Mouse (Mus musculus) CH12.LX (cell line): Measurements from ENCODE around the gene Col4a2. TPM values are rescaled to one million over a fixed set of nuclear protein-coding genes. Genes with fewer than 3 reads are reported as not detected.

Source experiments
- DNase-seq: peaks from one replicate; pipeline ENCODE4 v3.0.0-alpha.2; 2013; ENCODE audit errors: extremely low read depth
- H3K27ac ChIP-seq: 2 replicates; pipeline ENCODE4 v1.5.1; 2012; ENCODE audit warnings: low read depth, mild to moderate bottlenecking, control low read depth, moderate library complexity; ENCODE audit not compliant: insufficient read depth
- H3K27me3 ChIP-seq: replicated peaks from 2 replicates; pipeline ENCODE3; 2012; ENCODE audit warnings: inconsistent platforms
- H3K36me3 ChIP-seq, 2 experiments: replicated peaks in 1 of 2; 2 replicates each; pipeline versions ENCODE3 to v1.6.1; 2012; ENCODE audit warnings: inconsistent platforms in 1 of 2, low read length in 1 of 2, mild to moderate bottlenecking in 1 of 2, mixed read lengths in 1 of 2, moderate library complexity in 1 of 2; ENCODE audit not compliant: control insufficient read depth in 1 of 2, insufficient read depth in 1 of 2
- H3K4me1 ChIP-seq, 2 experiments: 2 replicates each; pipeline ENCODE4 v1.6.1; 2012; ENCODE audit warnings: inconsistent platforms in 1 of 2, moderate library complexity in 1 of 2; ENCODE audit not compliant: insufficient read depth in 2 of 2, control insufficient read depth in 1 of 2
- H3K4me2 ChIP-seq: 2 replicates; pipeline ENCODE4 v1.6.1; 2012; ENCODE audit warnings: low read depth, mild to moderate bottlenecking, control low read depth; ENCODE audit not compliant: poor library complexity, insufficient read depth, severe bottlenecking
- H3K4me3 ChIP-seq, 3 experiments: fragments of 150-350 bp in 1 of 3; sonication (generic) in 1 of 3; replicated peaks in 1 of 3; 2 replicates each; pipeline versions ENCODE3 to v1.5.1; 2011 to 2012; ENCODE audit warnings: low read depth in 2 of 3, low read length in 2 of 3, mild to moderate bottlenecking in 2 of 3, moderate library complexity in 2 of 3, control low read depth in 1 of 3, improper control_type of control experiment in 1 of 3, inconsistent platforms in 1 of 3, mixed read lengths in 1 of 3; ENCODE audit not compliant: poor library complexity in 1 of 3
- H3K79me2 ChIP-seq: replicated peaks from 2 replicates; pipeline ENCODE4 v1.6.1; 2012; ENCODE audit warnings: mild to moderate bottlenecking, moderate library complexity; ENCODE audit not compliant: control insufficient read depth, poor library complexity, insufficient read depth, severe bottlenecking; ENCODE audit errors: extremely low read depth
- H3K9ac ChIP-seq: 2 replicates; pipeline ENCODE4 v1.6.1; 2012; ENCODE audit warnings: low read depth, mild to moderate bottlenecking, control low read depth, moderate library complexity; ENCODE audit not compliant: insufficient read depth
- H3K9me3 ChIP-seq: replicated peaks from 2 replicates; pipeline ENCODE3; 2012; ENCODE audit warnings: low read length, inconsistent platforms, mixed read lengths
- BHLHE40 ChIP-seq: IDR thresholded peaks from 2 replicates; pipeline ENCODE4 v1.6.1; 2011; ENCODE audit warnings: mild to moderate bottlenecking, low read depth, low read length, improper control_type of control experiment
- CHD1 ChIP-seq: IDR thresholded peaks from 2 replicates; pipeline ENCODE4 v1.6.1; 2012; ENCODE audit warnings: low read depth, low read length, improper control_type of control experiment, inconsistent platforms
- CHD2 ChIP-seq: IDR thresholded peaks from 2 replicates; pipeline ENCODE4 v1.6.1; 2011; ENCODE audit warnings: low read length, improper control_type of control experiment
- EP300 ChIP-seq: IDR thresholded peaks from 2 replicates; pipeline ENCODE4 v1.6.1; 2011; ENCODE audit warnings: low read length, improper control_type of control experiment
- GABPA ChIP-seq: IDR thresholded peaks from 2 replicates; pipeline ENCODE4 v1.6.1; 2012; ENCODE audit warnings: low read depth, low read length, improper control_type of control experiment, inconsistent platforms; ENCODE audit not compliant: insufficient replicate concordance
- JUN ChIP-seq: IDR thresholded peaks from 2 replicates; pipeline ENCODE4 v1.6.1; 2011; ENCODE audit warnings: low read depth, mild to moderate bottlenecking, low read length, improper control_type of control experiment, moderate library complexity; ENCODE audit not compliant: insufficient read depth
- MAFK ChIP-seq: IDR thresholded peaks from 2 replicates; pipeline ENCODE4 v1.6.1; 2011; ENCODE audit warnings: low read length, improper control_type of control experiment; ENCODE audit not compliant: insufficient replicate concordance
- MEF2A ChIP-seq: IDR thresholded peaks from 2 replicates; pipeline ENCODE4 v1.6.1; 2014; ENCODE audit warnings: low read depth, mild to moderate bottlenecking, inconsistent platforms, low read length, improper control_type of control experiment, borderline replicate concordance
- MYC ChIP-seq: IDR thresholded peaks from 2 replicates; pipeline ENCODE4 v1.6.1; 2011; ENCODE audit warnings: low read depth, mild to moderate bottlenecking, improper control_type of control experiment, low read length
- PAX5 ChIP-seq: IDR thresholded peaks from 2 replicates; pipeline ENCODE4 v1.6.1; 2012; ENCODE audit warnings: low read length, inconsistent platforms, mixed read lengths
- SIN3A ChIP-seq: IDR thresholded peaks from 2 replicates; pipeline ENCODE4 v1.6.1; 2012; ENCODE audit warnings: low read length, improper control_type of control experiment, inconsistent platforms
- TBP ChIP-seq: conservative IDR thresholded peaks from 2 replicates; pipeline ENCODE4 v1.6.1; 2011; ENCODE audit warnings: low read depth, low read length, improper control_type of control experiment
- TCF12 ChIP-seq: IDR thresholded peaks from 2 replicates; pipeline ENCODE4 v1.6.1; 2014; ENCODE audit warnings: low read depth, mild to moderate bottlenecking, inconsistent platforms, low read length, improper control_type of control experiment
- UBTF ChIP-seq: IDR thresholded peaks from 2 replicates; pipeline ENCODE4 v1.6.1; 2012; ENCODE audit warnings: low read depth, mild to moderate bottlenecking, inconsistent platforms, low read length, improper control_type of control experiment, moderate library complexity
- ZC3H11A ChIP-seq: IDR thresholded peaks from 2 replicates; pipeline ENCODE4 v1.6.1; 2012; ENCODE audit warnings: low read depth, mild to moderate bottlenecking, inconsistent platforms, low read length, improper control_type of control experiment
- ZMIZ1 ChIP-seq: IDR thresholded peaks from 2 replicates; pipeline ENCODE4 v1.6.1; 2012; ENCODE audit warnings: low read depth, mild to moderate bottlenecking, inconsistent platforms, low read length, improper control_type of control experiment
- dilution Hi-C: fragments of 300-500 bp; cut with MboI; formaldehyde crosslinking; loops from 2 replicates; pipeline ENCODE4 v1.14.3; 2020; ENCODE audit warnings: low sequenced_read_pairs; ENCODE audit not compliant: extremely low pct_unique_long_range_greater_than_20kb, extremely low pct_ligation_motif_present
- in situ Hi-C: fragments of 300-500 bp; cut with MboI; formaldehyde crosslinking; loops from 3 replicates; pipeline ENCODE4 v1.14.3; 2019; ENCODE audit warnings: low sequenced_read_pairs, low pct_ligation_motif_present, low pct_unique_long_range_greater_than_20kb, mixed read lengths
- polyA plus RNA-seq: library from polyadenylated mRNA; unstranded; fragments of >175 nt; gene quantifications from 2 replicates; pipeline ENCODE4 v1.2.1, GENCODE M21; 2012; ENCODE audit warnings: low read depth; ENCODE audit not compliant: insufficient read length
- total RNA-seq, 2 experiments: library from RNA; depleted of rRNA; stranded (reverse); fragments of 300-350 nt in 1 of 2; fragments of >200 nt in 1 of 2; gene quantifications; 2 replicates each; pipeline ENCODE4 v1.2.3; 2012 to 2014

Col4a2 gene
- total and polyA plus RNA-seq, 3 experiments = 0.04 to 0.07 TPM; not detected in 1

DNA sequence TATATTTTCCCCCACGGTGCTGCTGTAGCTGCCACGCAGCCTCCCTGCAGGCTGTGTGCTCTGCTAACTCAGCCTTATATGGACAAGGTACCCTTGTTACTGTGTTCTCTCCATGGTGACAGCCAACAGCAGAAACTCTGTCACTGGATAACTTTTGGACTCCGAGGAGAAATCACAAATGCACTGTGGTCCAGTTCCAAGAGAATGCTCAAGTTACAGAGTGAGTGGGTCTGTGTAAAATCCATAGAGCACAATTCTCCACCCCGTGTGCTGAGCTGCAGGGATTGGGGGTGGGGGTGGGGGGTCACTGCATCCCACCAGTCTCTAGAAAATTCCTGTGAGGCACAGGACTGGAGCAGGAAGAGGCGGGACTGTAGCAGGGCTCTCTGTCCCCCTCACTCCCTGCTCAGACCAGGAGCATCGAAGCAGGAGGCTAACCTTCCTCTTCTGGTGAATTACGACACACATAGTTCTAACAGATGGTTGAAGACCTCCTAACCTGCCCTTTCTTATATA lies 45.4 kb downstream of the Col4a2 start:
- in situ Hi-C loops = no loop called here
- H3K36me3 ChIP-seq = no peaks in the 10 kb centered on the region
- no peak overlapping the region for H3K9ac ChIP-seq
- peaks cover 4% of the 10 kb centered on the region for H3K27me3 ChIP-seq
- peaks cover 0 to 25% of the 10 kb centered on the region in 2 experiments; a peak in 3 of 4 replicates for H3K4me1 ChIP-seq
- H3K4me3 ChIP-seq = no peak overlapping the region
- H3K9me3 ChIP-seq = peaks cover 2% of the 10 kb centered on the region
- no peak for TF ChIP-seq ZMIZ1
- no peak for TF ChIP-seq ZC3H11A
- TF ChIP-seq EP300 = no peak
- no peak for TF ChIP-seq SIN3A
- no peak for TF ChIP-seq TBP
- no peak for TF ChIP-seq GABPA
- no peak for TF ChIP-seq MAFK
- no peak for TF ChIP-seq BHLHE40
- TF ChIP-seq MYC = no peak
- no peak for TF ChIP-seq JUN
- H3K79me2 ChIP-seq = no peaks in the 10 kb centered on the region
- H3K27ac ChIP-seq = no peak overlapping the region
- dilution Hi-C loops = no loop called here
- H3K4me2 ChIP-seq = no peak overlapping the region
- no peak for DNase-seq

DNA sequence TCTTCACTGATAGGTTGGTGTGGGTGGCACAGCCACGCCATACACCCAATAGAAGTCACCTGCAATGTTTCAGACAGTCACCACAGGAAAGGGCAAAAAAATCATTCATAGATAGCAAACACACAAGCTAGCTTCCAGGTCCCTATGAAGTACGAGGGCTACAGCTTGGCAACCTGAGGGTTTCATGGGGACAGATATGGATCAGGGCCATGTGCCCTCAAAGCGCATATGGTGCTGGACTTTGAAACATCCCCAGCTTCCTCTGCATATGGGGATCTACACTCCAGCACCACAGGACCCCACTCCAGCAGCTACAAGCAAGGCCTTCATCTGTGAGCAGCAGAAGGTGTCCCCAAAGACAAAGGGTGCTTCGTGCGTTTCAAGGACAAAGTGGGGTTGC lies 47.2 kb downstream of the Col4a2 start:
- in situ Hi-C loops = no loop called here

More for the DNA sequence above, 47.2 kb downstream of the Col4a2 start:
- dilution Hi-C loops = no loop called here
- Histone ChIP-seq H3K36me3 (no peaks in the 10 kb centered on the region), H3K27ac (no peak overlapping the region), H3K27me3 (peaks cover 7% of the 10 kb centered on the region), H3K9me3 (peaks cover 2% of the 10 kb centered on the region), H3K79me2 (no peaks in the 10 kb centered on the region), H3K9ac (no peak overlapping the region), H3K4me2 (no peak overlapping the region), H3K4me3 (no peak overlapping the region), H3K4me1 (peaks cover 0 to 25% of the 10 kb centered on the region in 2 experiments; a peak in 3 of 4 replicates)
- no peak for DNase-seq
- TF ChIP-seq CHD1 (no peak), CHD2 (no peak), UBTF (no peak), MEF2A (no peak), BHLHE40 (no peak), MYC (no peak), TCF12 (no peak), PAX5 (no peak)
